Mouse (Mus musculus) CD4-positive, CD25-positive, alpha-beta regulatory T cell, adult 2 months (primary cell): Measurements from ENCODE around the gene Mrps18b.
"Not testable (repeated sequence)": the region's sequence is repeated elsewhere in the genome, so short reads cannot be mapped to it uniquely, and the experiment has no call there.

Experiments used
- DNase-seq: peaks from one replicate; pipeline ENCODE4 v3.0.0-alpha.2; 2012; ENCODE audit warnings: low read depth, low spot score

The Mrps18b gene

DNA sequence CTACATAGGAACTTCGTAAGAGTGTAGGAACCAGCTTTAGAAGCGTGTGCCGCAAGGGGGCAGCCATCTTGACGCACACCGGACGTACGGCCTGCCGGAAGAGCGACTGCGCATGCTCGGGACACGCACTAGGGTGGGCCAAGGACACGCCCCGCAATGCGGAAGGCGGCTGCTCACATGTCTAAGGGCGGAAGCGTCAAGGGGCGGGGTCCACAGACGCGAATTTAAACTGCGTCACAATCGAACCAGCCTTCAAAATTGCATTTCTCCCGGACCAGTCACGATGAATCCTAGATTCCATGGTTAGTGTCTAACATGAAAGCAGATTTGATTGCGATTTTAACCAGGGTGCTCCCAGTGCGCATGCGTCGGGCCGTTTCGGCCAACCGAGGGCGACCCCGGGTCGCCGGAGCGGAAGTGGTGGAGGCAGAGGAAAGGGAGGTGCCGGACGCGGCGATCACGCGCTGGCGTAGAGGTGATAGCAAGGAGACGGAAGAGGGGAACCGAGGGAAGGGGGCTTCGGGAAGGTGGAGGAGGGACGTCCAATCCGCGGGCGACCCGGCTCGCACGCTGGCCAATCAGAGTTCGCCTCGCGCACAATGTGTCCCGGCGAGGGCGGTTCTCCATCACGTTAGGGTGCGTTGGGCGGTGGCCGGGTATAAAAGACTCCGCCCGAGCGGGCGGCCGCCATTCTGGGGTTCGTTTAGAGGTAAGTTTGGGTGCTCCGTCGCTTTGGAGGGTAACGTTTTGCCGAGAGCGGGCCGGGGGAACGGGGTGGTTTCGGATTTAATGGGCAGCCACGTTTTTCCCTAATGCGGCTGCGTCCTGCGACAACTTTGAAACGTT, at the start of gene Mrps18b, which contains the start of gene Ppp1r10:
Gene Mrps18b (minus strand): TSS at position 93 of the 846 bp plus-strand sequence.
Gene Ppp1r10 (plus strand): TSS at position 138 of the 846 bp plus-strand sequence.
- DNase-seq = peak; percentile 100

DNA sequence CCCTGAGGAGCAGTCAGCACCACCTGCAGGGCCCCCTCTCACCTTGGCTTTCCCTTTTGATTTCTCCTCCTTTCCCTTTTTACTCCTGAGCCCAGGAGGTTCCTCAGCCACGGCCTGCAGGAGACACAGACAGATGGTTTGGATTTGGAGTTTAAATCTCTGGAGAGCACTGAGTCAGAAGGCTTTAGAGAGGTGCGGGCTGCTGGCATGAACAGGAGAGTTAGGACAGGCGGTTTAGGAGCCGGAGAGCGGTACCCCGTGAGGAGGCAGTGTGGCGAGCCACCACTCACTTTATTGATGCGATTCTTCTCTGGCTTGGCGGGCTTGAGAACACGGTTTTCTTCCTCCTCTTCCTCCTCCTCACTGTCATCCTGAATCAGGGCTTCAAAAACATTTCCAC, 47.1 kb upstream of the Mrps18b start:
- no peak for DNase-seq

GRCm38 (mm10) chr17:35958533-35959223, 42.5 kb upstream of the Mrps18b start:
- DNase-seq = no peak

DNA sequence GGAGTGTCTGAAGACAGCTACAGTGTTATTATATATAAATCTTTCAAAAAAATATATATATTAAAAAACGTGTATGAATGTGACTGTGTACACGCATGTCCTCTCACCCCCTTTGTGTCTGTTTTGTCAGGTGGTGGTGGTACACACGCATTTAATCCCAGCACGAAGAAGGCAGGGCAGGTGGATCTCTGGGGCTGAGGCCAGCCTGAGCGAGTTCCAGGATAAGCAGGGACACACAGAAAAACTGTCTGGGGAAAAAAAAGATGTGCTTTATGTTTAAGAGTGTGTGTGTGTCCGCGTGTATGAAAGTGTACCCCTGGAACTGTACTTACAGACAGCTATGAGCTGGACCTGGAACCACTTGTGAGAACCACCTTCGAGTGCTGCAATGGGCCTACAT, 38.5 kb upstream of the Mrps18b start:
- DNase-seq = no peak

- DNase-seq = not testable (repeated sequence)
Measured at GRCm38 (mm10) chr17:35952559-35952958, 36.4 kb upstream of the Mrps18b start.

- not testable (repeated sequence) for DNase-seq
Measured at GRCm38 (mm10) chr17:35950946-35951345, 34.8 kb upstream of the Mrps18b start.

- no peak for DNase-seq
Measured at GRCm38 (mm10) chr17:35939941-35940340, 23.8 kb upstream of the Mrps18b start.

GRCm38 (mm10) chr17:35939108-35939507, 22.9 kb upstream of the Mrps18b start:
- no peak for DNase-seq

GRCm38 (mm10) chr17:35937700-35938348, 21.6 kb upstream of the Mrps18b start:
- peak; percentile 90 for DNase-seq

DNA sequence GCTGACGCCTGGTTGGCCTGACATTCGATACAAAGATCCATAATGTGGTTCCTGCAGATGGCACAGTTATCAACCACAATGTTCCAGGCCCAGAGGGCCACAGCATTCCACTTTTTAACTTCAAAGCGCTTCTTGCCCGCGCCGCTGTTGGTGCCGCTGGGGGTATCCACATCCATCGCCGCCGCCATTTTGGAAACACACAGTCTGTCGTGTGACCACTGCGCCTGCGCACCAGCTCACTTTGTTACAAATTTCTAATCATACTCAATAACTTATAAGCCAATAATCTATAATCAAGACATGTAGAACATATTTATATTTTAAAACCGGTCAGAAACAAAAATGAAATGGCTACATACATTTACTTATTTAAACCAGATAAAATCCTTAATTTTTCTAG, 19.6 kb upstream of the Mrps18b start:
- not testable (repeated sequence) for DNase-seq

DNA sequence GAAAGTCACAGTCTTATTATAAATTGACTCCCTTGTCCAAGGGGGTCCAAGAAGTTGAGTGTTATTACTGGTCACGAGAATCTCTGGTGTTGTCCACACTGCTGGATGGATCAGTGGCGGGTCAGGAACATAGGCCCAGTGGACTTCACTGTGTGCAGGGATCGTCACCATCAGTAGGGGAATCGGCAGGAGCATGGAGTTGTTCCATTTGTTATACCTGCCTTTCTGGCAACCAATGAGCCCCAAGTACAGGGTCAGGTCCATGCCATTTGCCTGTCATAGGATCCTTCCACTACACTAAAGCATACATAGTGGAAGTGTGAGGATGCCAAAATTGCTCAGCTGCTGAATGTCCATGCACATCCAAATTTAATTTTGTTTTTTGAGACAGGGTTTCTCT, 16.4 kb upstream of the Mrps18b start:
- DNase-seq = no peak

- no peak for DNase-seq
Measured at GRCm38 (mm10) chr17:35930627-35931026, 14.4 kb upstream of the Mrps18b start.

DNA sequence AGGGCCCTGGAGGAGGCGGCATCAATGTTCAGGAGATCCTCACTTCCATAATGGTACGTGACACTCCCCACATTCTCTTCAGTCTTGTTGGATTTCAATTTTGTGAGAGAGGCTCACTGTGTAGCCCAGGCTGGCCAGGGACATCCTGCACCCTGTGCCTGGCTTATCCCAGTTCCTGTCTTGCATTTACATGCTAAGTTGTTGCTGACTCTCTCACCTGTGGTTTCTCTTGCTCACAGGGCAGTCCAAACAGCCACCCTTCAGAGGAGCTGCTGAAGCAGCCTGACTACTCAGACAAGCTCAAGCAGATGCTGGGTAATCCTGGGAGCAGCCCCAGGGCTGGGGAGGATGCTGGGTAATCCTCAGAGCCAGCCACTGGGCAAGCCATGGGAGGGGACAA, 13.3 kb upstream of the Mrps18b start:
- no peak for DNase-seq

DNA sequence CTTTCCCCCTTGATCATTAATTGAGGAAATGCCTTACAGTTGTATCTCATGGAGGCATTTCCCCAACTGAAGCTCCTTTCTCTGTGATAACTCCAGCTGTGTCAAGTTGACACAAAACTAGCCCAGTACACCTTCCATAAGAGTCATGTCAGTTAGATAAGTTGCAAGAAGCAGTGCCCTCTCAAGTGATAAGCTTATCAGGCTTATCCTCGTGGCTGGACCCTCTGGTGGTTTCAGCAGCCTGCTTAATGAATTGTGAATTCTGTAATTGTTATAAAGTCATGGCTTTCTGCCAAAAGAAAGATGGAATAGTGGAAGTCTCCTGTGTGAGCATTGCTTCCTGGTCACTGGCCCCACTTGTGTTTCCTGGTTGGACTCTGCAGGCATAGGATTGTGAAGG, 11.3 kb upstream of the Mrps18b start:
- DNase-seq = no peak

DNA sequence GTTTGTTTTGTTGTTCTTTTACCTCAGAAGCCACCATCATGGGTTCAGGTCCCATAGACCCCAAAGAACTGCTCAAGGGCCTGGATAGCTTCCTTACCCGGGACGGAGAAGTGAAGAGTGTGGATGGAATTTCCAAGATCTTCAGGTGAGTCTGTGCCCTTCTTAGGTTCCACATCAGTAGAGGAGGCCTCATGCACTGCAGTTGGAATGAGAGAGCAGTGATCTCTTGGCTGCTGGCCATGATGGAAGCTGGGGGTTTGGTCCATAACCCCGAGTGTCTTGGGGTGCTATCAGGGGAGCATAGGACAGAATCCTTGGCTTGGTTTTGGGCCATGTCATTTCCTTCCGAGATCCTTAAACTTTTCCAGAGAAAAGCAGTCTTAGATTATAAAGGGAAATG, 7.1 kb upstream of the Mrps18b start:
- DNase-seq = no peak

DNA sequence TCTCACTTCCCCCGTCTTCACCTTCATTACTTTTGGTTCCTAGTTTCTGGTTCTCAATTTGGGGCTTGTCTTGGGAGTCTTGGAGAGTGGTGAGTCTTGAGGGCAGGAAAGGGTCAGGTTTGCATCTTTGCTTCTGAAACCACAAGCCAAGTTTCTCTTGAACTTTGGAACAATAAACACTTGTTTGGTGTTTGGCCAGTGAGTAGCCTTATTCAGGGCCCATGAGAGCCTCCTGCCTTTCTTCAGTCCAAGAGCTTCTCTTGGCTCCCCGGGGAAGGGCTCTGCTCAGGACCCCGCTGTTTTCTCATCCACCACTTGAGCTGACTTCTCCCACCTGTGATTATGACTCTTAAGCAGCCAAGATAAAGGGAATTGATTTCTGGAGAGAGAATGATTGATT, 6.4 kb upstream of the Mrps18b start:
- no peak for DNase-seq

DNA sequence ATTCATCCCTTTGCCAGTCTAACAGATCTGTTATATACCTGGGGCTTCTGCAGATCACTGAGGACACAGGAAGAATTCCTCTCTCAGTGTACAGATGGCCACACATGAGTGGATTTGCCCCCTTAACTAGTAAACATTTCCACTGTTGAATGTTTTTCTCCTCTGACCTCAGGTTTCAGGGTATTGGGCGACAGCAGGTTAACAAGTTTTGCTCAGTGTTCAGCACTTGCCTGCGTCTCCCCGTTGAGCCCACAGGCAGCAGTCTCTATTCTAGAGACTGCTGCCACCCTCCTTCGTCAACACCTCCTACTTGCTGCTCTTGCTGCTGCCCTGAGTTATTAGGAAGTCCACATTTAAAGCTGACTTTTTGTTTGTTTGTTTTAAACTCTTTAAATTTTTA, 5.5 kb upstream of the Mrps18b start:
- no peak for DNase-seq

- DNase-seq = peak; percentile 57
Measured at GRCm38 (mm10) chr17:35920862-35921562, 4.8 kb upstream of the Mrps18b start.

GRCm38 (mm10) chr17:35920384-35920783, 4.2 kb upstream of the Mrps18b start:
- DNase-seq = no peak

- no peak for DNase-seq
Measured at GRCm38 (mm10) chr17:35919864-35920301, 3.7 kb upstream of the Mrps18b start.

DNA sequence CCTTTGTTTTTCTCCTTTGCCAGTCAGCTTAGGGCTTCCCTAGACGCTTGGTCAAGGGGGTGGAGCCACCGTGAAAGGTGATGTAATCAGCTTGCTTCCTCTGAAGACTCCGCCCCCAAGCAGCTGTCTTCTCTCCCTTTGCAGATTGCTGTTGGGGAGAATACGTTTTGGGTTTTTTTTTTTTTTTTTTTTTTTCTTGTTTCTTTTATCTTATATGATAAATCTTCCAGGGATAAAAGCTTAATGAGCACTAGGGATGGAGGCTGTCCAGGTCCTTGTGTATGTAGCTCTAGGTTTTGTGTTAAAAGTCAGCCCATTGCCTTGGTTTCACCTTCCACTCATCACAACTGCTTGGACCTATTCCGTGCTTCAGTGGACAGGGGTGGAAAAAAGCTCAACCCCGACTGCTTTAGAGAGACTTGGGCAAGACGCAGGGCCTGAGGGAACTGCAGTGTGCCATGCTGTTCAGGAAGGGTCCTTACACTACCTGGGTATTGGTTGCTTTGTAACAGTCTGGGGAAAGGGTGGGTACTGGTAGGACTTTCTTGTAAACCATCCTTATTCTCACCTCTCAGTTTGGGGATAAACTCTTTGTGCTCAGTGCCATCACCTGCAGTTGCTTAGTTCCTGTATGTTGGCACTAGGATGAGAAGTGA, 3.0 kb upstream of the Mrps18b start:
- peak; percentile 97 for DNase-seq
